Mouse (Mus musculus): ENCODE measurements around the gene Gm45753. TPM values are rescaled to one million over a fixed set of nuclear protein-coding genes. Genes with fewer than 3 reads are reported as not detected.
"Not testable (repeated sequence)": the region's sequence is repeated elsewhere in the genome, so short reads cannot be mapped to it uniquely, and the experiment has no call there.

The Gm45753 gene
- polyA plus RNA-seq (2015; fragmentation: Nextera tagmentation; extraction: Ambion mirVana) = not detected in 2 replicates

DNA sequence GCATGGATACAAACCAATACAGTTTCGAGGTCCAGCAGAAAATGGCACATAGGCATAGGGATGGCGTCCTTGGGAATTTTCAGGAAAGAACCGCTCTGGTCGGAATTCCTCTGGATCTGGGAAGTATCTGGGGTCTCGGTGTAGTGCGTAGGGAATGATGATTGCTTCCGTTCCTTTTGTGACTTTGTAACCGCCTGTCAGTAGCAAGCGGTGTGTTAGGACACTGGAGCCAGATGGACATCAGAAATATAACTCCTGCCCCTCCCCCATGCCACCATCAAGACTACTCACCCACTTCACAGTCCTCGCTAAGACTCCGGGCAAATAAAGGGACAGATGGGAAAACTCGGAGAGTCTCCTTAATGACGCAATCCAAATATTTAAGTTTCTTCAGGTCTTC is at the start of gene Gm45753:
Gm45753 (minus strand) TSS at position 101 of the 400 bp plus-strand sequence.
- no peak for DNase-seq (ENCODE audit: low spot score)

DNA sequence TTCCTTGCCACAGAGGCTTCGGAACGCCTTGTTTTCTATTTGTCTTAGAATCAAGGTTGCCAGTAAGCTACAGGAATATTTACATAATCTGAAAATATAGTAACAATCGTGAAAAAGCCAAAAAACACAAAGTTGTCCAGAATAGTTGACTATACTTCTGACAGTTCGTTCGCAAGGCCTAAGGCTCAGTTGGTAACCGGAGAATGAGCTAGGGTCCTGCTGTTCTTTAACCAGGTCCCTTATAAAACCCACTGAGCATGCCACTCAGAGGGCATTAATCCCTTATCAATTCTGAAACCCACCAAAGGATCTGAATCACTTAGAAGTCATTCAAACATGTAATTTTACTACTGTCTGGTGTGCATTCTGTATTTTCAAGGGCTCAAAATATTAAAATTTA is 47.5 kb upstream of the Gm45753 start:
- DNase-seq (ENCODE audit: low spot score) = no peak

DNA sequence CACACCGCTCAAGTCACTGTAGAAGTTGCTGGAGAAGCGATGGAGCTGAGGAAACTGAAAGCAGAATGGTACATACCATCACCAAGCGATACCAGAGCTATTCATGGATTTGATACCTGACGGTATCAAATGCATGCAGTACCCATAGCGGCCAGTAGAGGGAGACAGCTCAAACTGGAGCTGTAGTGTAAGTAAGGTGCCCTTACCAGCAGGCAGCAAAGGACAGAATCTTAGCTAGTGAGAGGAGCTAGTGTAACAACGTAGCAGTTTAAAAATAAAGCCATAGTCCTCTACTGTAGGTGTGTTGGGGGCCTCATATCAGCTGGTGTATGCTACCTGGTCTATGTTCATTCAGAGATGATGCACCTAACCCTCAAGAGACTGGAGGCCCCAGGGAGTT is 36.8 kb upstream of the Gm45753 start:
- DNase-seq (ENCODE audit: low spot score) = peak; percentile 55

DNA sequence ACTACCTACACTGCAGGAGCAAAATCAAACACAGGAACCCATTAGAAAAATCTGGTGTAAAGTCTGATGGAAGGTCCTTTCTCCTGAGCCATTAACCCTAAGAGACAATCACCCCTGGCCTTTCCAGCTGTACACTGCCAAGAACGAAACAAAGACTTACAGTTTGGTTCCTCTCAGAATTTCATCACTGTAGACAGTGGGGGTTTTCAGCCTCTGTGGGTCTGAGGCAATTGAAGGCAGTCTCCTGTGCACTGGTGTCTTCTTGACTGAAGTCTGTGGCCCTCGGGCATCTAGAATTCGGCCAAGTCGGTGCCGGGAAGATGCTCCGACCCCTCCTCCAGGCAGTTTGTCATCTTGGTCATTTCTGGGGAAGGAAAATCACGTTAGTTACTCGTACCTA is 36.0 kb upstream of the Gm45753 start:
- DNase-seq (ENCODE audit: low spot score) = no peak

DNA sequence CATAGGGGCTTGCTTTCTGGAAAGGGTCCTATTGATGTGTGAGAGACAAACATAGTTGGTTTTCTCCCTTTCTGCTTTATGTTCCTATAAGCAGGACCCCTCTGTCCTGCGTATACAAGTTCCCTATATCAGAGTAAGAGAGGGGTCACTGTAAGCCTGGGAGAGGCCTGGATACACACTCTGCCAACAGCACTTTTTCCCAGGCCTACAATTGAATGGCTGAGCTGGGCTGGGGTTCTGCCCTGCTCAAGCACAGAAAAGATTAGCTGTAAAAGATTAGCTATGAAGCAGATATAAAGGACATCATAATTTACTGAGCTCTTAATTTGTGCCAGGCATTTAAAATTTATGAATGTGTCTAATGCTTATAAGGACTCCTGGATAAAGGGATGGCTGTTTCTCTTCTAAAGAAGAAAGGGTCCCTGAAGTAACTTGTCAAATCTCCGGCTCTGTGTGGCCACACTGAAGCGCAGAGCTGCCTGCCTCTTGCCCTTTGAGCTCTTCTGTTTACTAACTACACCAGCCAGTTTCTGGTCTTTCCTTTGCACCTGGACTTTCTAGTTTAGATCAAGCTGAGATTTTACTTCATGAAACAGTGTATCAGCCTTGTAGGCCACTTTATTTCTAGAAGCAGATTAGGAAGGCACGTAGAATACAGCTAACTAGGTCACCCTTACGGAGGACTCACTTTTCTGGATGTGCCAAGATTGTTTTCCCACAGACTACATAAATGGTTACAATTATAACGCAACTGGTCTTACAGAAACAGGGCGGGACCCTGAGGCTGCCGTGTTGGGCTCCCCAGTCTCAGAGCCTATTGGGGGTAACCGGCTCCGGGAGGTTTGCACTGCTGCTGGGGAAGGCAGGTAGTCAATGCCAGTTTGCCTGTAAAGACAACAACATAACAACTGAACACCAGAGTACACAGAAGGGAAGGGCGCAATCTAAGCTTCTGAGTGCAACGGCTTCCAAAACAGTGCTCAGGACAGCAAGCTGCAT is 33.7 kb upstream of the Gm45753 start:
- no peak for DNase-seq (ENCODE audit: low spot score)

DNA sequence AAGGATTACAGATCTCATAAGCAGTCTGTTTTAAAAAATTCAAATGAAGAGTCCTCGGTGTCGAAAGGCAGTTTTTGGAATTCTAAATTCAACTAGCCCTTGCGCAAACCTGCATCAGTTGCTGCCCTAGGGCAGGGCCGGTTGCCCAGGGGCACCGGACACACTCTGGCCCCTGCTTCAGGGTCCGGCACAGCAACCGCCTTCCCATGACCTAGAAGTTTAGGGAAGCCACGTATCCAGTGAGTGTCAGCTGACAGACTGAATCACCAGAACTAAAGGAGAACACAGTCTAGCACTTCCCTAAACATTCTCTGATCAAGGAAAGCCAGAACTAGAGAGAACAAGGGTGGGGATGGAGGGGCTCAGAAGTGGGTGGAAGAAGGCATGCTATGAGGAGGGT is 25.2 kb upstream of the Gm45753 start:
- DNase-seq (ENCODE audit: low spot score) = no peak

DNA sequence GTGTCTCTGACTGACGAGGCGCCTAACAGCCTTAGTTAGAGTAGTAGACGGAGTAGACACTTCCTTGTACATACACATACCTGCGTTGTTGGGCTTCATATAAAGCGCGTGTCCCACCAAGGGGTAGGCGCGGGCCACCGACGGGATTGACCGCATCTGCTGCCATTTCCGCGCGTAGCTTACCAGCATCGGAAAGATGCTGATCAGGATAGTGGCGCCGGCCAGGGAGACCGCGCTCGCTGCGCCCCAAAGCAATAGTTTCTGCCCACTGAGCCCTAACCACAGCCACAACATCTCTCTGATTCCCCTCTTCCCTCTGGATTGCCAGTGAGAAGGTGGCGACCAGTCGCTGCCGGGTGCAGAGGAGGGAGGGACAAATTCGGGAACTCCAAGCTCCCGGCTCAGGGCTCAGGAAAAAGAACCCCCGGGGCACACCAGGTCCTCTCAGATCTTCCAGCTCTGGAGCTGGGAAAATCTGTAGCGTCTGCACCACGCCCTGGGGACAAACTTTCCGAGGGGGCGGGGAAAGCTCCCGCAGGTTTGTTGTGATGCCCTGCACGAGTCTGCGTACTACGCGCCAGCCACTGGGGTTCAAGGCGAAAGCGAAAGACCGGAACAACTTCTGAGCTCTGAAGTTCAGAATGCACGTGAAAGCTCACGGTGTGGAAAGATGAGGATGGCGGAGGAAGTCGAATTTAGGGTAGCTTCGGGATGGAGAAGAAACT is 24.6 kb upstream of the Gm45753 start, which contains the start of gene Cyp4v3:
Cyp4v3 (minus strand) TSS at position 532 of the 725 bp plus-strand sequence.
- DNase-seq (ENCODE audit: low spot score) = peak; percentile 36

DNA sequence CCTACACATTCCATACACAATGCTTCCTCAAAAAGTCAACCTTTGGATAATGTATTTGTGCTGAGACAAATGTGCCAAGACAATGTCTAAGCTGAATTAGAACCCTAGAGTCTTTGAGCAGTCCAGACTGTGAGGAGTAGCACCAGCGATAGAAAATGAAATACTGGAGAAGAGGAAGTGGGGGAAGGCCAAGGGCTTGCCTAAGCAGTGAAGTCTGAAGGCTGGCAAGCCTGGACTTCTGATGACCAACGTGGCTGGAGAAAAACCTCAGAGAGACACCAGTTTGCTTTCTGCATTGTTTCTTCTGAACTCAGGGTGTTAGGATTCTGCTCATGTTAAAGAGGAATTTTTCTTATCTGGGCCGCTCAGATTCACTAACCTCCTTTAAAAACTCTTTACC is 22.6 kb upstream of the Gm45753 start:
- DNase-seq (ENCODE audit: low spot score) = no peak

DNA sequence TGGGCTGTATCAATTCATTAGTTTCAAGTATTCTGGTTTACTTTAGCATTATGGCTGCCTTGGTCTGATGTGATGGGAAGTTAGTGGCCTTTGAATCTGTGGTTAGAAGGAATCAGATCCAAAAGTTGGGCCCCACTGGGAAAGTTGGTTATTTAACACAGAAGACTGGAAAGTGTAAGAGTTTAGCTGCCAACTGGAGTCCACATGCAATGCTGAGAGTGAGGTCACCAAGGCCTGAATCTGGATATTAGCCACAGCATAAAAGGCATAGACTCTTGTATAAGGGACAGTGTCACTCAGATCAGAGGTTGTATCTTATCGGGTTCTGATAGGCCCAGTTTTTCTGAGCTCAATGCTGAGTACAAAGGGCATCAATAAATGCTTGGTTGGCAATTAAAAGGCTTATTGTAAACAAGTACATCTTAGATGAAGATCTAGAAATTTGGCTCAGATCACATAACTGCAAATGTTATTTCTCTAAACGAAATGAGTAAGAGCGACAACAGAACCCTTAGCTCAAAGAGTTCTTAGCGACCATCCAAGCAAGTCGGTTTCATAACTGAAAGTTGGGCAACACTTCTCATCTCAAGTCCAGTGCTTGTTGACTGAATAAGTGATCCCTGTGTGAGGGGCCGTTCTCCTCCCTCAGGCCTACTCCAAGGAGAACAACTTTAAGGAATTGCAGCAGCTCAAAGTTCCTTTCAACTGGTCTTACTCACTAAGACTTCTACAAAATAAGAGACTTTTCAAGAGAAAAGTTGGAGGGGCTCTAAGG is 21.1 kb upstream of the Gm45753 start:
- DNase-seq (ENCODE audit: low spot score) = no peak

DNA sequence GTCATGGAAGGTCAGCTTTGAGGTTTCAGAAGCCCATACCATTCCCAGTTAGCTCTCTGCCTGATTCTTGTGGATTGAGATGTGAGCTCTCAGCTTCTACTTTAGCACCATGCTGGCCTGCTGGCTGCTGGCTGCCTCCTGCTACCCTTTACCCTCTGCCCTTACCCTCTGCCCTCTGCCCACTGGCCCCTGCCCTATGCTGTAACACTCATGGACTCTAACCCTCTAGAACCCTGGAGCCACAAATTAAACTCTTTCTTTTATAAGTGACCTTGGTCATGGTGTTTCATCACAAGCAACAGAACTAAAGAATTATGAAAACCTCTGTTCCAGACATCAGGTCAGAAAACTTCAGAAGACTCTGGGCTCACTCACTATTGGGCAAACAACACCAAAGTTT is 18.8 kb upstream of the Gm45753 start:
- not testable (repeated sequence) for DNase-seq (ENCODE audit: low spot score)

DNA sequence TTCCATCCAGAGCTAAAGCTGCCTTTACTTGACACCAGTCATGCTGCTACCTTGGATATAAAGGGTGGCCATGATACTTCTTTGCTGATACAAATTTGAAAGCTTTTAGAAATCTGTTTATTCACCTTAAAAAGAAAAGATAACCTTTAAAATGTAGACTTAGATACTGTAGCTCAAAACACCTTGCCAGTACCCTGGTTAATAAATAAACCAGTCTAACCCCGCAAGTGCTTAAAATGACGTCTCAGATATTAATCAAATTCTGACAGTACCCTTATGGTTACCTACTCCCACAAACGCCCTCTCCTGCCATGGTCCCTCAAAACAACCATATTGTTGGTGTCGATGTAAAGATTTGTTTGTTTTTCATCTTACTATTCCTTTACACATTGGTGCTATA is 15.9 kb upstream of the Gm45753 start:
- no peak for DNase-seq (ENCODE audit: low spot score)

DNA sequence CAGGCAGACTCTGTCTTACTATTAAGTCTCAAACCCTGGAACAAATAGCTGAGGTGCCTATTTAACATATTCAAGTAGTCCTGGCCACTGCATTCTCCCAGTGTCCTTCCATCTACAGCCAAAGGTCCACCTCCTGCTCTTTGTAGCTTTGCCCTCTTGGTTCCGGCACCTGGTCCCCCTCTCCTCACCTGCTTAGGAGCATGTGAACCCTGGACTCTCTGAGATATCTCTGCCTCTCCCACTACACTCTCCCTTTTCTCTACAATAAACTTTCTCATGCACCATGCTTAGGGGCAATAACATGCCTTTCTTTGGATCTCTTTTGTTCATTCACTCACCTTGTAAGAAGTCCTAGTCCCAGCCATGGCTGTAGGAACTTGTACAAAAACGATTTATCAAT is 13.1 kb upstream of the Gm45753 start:
- no peak for DNase-seq (ENCODE audit: low spot score)

DNA sequence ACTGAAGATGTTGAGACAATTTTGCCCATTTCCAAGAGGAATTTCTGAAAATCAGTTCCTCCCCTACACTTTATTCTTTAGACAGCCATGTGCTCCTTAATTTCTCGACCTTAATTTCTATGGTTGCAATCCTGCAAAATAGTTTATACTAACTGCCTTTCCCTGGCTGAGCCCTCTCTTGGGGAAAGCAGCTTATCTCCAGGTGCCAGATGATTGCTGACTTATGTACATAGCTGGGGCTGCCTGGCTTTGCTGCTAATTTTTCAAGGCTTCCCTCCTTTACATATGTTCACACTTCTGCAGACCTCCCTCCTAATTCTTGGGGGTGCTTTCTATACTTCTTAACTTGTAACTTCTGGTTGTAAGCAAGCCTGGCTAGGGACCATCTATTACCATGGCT is 12.7 kb upstream of the Gm45753 start:
- DNase-seq (ENCODE audit: low spot score) = no peak

DNA sequence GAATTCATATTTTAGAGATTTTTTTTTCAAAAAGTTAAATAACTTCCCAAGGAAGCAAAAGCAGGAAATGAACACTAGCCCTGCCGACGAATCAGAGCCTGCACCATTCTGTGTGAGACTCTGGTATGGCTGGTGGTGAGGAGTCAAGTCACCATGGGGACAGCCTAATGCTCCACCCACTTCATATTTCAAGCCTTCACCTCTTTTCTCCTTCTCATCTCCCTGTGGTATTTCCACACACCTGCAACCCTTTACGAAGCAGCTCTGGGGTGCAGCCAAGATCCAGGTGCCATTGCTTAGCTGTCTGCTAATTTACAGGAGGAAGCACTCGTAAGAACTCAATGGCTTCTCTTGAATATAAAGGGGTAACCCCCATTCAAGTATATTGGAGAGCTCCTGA is 2.7 kb upstream of the Gm45753 start:
- DNase-seq (ENCODE audit: low spot score) = no peak

DNA sequence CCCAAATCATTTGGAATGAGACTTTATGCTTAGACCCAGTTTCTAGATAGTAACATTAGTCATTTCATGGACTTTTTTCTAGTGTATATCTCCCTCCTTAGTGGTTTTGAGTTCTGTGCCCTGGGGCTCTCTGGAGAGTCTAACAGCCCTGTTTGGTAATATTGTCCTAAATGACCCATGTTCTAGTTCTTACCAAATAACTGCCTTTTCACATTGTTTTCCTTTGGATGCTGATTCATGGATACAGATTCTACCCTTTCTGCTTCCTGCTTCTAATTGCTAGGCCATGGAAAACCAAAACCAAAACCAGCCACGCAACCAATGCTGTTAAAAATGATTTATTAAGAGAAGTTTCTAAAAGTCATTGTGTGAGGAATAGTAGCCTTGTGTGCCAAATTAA is 2.8 kb downstream of the Gm45753 start:
- DNase-seq (ENCODE audit: low spot score) = no peak

DNA sequence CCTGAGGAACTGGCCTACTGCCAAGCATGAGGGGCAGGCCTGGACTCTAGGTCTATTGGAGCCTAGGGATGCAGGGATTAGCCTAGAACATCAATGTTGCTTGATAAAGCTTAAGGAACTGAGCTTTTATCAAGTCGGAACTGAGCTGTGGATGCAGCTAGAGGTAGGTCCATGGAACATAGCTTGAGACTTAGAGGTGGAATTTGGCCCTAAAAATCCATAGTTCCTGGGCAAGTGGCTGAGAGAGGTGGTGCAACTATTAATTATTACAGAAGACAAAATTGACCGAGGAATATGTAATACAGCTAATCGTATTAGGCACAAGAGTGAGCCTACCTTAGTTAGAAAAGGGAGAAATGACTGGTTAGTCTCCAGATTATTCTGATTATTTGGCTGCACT is 3.9 kb downstream of the Gm45753 start:
- DNase-seq (ENCODE audit: low spot score) = no peak

DNA sequence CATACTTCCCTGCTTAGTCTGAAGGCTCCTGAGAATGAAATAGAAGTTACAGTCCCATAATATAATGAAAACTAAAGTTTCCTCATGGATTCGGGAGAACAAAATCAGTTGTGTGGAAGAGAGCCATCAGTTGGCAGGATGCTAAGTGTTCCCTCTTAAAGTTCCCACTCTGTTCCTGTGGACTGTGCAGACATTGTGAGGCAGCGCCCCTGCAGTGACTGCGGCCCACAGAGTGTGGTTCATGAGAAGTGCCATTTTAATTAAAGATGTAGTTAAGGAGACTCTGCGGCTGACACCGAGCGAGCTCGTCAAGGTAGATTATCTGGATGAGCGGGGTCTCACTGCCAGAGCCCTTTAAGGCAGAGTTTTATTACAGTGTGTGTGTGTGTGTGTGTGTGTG is 5.9 kb downstream of the Gm45753 start:
- no peak for DNase-seq (ENCODE audit: low spot score)

DNA sequence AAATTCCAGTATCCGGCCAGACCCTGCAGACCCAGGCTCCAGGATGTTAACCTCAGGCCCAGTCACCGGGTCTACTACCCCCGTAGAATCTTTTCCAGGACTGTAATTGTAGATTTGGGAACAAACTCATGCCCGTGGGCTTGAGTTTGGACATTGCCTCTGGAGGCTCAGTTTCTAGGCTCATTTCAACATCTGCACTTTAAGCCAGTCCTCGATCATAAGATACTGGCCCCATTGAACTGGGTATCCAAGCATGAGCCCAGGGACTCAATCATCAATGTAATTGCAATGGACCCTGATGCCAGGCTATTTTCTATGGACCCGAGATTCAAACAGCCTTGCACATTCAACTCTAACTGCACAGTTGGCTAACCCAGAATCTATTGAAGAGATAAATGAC is 13.0 kb downstream of the Gm45753 start:
- DNase-seq (ENCODE audit: low spot score) = no peak

DNA sequence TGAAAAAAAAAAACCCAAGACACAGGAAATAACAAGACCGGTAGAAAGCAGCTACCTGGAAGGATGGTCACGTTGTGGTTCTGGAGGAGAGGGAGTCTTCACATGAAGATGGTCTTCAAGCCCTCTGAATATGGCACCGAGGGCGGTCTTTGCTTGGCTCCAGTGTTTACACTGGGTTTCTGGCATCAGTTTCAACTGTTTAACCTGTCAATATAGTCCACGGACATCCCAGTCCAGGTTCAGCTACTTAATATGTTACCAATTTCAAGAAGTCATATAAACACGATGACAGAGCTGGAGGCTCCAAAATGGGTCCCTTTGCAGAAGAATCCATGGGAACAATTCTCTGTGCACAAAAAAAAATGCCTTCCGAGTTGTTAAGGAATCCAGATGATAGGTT is 13.6 kb downstream of the Gm45753 start, which contains the start of gene Klkb1:
Klkb1 (minus strand) TSS at position 173 of the 400 bp plus-strand sequence.
- no peak for DNase-seq (ENCODE audit: low spot score)

DNA sequence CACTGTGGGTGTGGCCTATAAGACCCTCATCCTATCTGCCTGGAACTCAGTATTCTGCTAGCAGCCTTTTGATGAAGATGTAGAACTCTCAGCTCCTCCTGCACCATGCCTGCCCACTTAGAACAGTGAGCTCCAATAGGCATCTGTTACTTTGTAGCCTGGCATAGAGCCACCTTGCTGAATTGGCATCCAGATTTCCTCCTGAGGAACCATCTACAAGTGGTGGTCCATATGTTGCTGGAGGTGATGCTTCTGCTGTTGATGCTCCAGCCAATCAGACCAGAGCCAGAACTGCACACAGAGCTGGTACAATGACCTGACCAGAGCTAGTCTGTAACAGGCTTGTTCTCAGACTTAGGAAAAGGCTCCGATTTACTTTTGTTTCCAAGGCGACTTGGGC is 16.5 kb downstream of the Gm45753 start:
- DNase-seq (ENCODE audit: low spot score) = no peak

DNA sequence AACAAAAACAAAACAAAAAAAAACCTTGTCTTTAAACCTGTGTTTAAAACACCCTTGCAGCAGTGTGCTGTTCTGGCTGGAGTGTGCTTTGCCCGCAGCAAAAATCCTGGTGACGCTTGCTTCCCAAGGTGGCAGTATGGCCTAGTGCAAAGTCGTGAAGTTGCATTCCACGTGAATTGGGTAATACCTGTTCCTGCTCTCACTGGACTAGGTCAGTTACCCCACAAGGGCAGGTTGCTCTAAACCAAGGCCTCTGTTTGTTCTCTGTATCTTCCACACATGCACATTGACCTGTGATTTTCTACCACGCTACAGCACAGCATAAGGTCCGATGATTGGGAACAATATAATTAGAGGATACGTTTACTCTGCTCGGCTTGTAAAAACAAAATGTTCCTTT is 26.6 kb downstream of the Gm45753 start:
- no peak for DNase-seq (ENCODE audit: low spot score)

DNA sequence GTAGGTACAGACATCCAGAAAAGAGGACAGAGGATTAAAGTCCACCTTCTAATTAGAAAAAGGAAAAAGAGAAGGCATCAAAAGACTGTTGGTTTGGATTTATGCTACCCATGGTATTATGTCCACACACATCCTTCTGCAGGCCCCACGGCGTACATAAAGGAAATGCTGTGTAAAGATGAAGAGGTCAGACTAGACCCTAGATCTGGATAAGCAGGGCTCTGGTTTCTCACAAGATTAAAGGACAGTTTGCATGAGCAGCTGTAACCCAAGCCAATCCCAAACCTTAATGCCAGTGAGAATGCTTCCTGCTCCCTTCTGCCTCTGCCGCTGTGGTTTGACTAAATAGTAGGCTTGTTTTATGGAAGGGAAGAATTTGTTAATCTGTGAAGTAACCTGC is 30.8 kb downstream of the Gm45753 start:
- no peak for DNase-seq (ENCODE audit: low spot score)

Data from thymus, postnatal 0 days (tissue).